Mouse (Mus musculus) left cerebral cortex, postnatal 25 days (tissue): Measurements from ENCODE around the gene Ssrp1. TPM values are rescaled to one million over a fixed set of nuclear protein-coding genes. Genes with fewer than 3 reads are reported as not detected.

ENCODE experiments used
- DNase-seq, 2 experiments: peaks; one replicate each; pipeline ENCODE4 v3.0.0; 2022; ENCODE audit warnings: low spot score in 2 of 2, mixed read lengths in 1 of 2
- intact Hi-C: fragments of 180-260 bp; cut with DNase I; formaldehyde crosslinking; loops from one replicate; pipeline ENCODE4 v1.15.1; 2025
- total RNA-seq, 2 experiments: library from RNA; stranded (reverse); gene quantifications; 2 replicates each; pipeline ENCODE4 v1.2.3; 2021

Gene Ssrp1
- total RNA-seq, 2 experiments from 2014 or later, result 93.4 to 99.9 TPM

DNA sequence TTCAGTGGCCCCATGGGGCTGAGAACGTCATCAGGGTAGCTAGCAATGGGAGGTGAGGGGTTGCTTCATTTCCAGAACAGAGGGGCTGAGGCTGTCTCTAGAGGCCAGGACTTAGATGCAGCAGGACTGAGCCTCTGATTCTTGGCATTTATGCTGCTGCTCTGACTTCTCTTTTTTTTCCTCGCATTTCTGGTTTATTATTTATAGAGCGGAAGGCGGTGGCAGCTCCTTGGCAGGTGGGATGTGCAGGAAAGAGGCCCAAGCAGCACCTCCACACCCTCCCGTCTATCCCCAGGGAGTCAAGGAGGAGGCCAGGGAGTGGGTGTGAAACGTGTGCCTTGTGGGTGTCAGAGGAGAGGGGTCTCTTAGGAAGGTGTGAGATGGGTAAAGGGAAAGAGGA is 6.0 kb upstream of the Ssrp1 start:
- peak in 1 of 2 experiments; percentile 55 for DNase-seq
- intact Hi-C loops, result loop anchor here (10.0 kb wide), 1 partner anchor 296 kb away; the partner anchor contains the start of gene Ypel4

DNA sequence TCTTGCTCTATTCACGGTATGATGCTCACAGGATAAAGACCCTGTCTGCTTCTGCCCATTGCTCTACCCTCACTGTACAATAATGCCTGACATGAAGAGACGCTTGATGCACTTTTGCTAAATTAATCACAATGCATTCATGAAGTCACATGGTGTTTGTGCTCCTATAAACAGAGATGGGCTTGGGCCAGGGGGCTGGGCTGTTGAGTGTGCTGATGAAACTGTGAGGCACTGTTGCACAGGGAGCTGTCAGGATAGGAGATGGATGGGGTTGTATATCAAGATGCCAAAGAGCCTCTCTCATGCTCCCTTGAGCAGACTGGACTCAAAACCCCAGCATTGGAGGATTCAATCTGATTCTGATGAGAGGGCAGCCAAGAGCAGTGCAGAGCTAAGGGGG is 3.9 kb upstream of the Ssrp1 start:
- intact Hi-C loops, result loop anchor here (10.0 kb wide), 1 partner anchor 298 kb away; the partner anchor contains the start of gene Ypel4
- DNase-seq, result no peak

DNA sequence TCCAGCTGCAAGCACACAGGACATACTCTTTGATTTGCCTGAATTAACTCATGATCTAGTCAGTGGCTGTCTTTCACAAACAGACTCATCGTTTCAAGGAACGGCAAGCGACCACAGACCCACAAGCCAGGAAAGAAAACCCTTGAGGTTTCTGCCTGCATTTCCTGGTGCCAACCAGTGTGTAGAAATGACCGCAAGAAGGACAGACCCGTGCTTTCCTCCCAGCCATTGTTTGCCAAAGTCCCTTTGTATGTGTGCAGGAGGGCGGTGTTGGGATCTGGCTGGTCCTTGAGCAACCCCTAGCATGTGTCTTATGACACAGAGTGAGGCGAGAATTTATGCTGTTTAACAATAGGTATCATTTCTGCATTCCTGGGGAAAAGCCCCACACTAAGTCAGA is 2.9 kb upstream of the Ssrp1 start:
- DNase-seq, result no peak
- intact Hi-C loops, result loop anchor here (10.0 kb wide), 1 partner anchor 299 kb away; the partner anchor contains the start of gene Ypel4

DNA sequence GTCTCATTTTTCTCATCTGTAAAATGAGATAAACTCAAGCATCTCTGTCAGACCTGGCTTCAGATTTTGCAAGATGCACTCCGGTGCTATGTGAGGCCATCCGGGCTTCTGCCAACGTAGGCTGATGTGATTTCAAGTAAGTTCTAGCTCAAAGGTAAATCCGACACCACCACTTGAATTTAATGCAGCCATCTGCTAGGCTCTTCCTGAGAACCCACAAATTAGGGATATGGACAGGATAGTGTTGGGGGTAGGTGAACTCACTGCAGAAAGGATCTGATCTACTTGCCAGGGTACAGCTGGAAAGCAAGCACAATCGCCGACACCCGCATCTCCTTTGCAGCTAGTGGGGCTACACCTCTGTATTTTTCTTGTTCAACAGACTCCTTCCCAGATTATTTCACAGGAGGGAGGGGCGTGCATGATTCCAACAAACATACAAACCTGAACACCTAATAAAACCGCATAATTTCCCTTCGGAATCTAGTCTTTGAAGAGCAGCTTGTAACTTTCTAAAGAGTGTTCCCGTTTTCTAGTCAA is 457 bp upstream of the Ssrp1 start:
- intact Hi-C loops, result loop anchor here (1.0 to 10.0 kb wide), 3 partner anchors 12 to 302 kb away; partner anchors contain the start of genes Timm10, Tnks1bp1 and Ypel4
- DNase-seq, result no peak

DNA sequence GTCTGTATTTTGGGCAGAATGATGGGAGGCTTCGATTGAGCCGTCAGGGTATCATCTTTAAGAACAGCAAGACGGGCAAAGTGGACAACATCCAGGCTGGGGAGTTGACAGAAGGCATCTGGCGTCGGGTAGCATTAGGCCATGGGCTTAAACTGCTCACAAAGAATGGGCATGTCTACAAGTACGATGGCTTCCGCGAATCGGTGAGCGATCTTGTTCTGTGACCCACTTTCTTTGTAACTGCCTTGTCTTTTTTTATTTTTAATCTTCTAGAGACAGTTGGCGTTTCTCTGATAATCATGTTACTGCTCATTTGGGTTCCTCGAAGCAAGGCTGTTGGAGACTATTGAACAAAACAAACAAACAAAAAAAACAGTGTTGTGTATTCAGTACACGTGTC is 1.3 kb downstream of the Ssrp1 start:
- intact Hi-C loops, result loop anchor here (10.0 kb wide), 1 partner anchor 304 kb away; the partner anchor contains the start of gene Ypel4
- no peak for DNase-seq

DNA sequence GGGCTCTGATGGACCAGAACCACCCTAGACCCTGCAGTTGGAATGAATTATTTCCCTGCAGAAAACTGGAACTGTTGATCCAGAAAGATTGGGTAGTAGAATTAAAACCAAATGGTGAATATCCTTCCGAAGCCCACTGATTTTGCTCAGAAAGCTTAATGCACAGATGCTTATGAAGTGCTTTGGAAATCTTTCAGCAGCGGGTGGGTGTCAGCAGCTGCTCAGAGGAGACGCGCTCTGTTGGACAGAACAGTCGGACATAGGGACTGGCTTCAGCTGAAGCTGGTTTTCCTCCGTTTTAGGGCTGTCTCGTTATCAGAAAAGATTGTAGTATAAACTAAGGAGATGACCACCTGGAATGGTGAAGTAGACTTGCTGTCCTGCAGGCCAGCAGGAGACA is 6.6 kb downstream of the Ssrp1 start:
- intact Hi-C loops, result no loop called here
- DNase-seq, result no peak

DNA sequence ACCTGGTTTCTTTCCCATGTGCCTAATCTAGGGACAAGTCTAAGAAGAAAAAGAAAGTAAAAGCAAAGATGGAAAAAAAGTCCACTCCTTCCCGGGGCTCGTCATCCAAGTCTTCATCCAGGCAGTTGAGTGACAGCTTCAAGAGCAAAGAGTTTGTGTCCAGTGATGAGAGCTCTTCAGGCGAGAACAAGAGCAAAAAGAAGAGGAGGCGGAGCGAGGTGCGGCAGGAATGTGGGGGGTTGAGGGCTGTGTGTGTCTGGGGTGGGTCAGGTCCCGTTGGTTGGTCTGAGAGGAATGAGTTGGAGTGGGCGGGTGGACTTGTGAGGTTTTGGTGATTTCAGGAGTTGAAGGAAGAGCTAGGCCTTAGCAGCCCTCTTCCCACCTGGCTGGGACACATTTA is 9.2 kb downstream of the Ssrp1 start:
- DNase-seq, result no peak
- intact Hi-C loops, result loop anchor here (5.0 kb wide), 2 partner anchors 159 to 329 kb away; partner anchors contain the start of genes Rtn4rl2 and Zdhhc5

DNA sequence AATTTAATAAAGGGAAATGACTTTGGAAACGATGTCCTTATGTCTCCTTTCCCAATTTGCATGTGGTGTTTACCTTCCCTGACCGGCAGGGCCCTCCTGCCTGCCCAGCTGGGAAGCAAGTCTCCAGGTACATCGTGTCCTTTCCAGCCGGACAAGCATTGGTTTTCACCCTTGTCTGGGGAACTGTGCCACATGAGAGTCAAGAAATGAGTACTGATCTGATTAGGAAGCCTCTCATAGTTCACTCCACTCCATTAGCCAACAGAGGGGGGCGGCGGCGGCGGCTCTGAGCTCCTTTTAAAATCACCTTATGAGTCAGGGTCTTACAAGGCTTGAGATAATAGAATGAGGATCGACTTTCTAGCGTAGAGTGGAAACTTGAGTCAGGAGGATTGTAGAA is 10.0 kb downstream of the Ssrp1 start:
- intact Hi-C loops, result loop anchor here (5.0 kb wide), 2 partner anchors 160 to 330 kb away; partner anchors contain the start of genes Rtn4rl2 and Zdhhc5

DNA sequence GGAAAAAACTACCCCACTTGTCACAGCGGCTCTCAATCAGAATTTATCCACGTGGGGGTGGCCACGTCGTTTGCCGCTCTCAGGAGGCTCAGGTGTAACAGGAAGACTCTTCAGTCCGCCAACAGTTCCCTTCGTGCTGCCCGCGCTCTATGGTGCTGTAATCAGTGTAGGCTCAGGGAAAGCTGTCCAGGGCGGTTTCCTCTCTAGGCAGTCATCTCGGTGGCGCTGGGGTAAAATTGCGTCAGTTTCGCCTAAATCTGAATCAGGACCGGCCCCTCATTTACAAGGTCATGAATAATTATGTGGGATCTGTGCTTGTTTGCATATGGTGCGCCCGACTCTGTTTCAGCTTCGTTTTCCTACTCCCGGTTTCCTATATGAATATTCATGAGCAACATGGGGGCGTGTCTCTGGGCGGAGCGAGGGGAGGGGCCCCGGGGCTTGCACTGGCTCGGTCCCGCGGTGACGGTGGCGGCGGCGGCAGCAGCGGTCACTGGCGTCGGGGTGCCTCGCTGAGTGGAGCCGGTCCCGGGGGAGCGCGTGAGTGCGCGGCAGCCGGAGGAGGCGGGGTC is 10.6 kb downstream of the Ssrp1 start, which contains the start of gene Tnks1bp1:
TSS of gene Tnks1bp1 (plus strand) at position 427 of the 572 bp plus-strand sequence.
- DNase-seq, result peak; percentile 94 to 97
- intact Hi-C loops, result loop anchor here (1.0 to 5.0 kb wide), 4 partner anchors 10 to 330 kb away; partner anchors contain the start of genes P2rx3, Rtn4rl2, Ssrp1 and Zdhhc5

More for the DNA sequence above, 10.0 kb downstream of the Ssrp1 start:
- no peak for DNase-seq

DNA sequence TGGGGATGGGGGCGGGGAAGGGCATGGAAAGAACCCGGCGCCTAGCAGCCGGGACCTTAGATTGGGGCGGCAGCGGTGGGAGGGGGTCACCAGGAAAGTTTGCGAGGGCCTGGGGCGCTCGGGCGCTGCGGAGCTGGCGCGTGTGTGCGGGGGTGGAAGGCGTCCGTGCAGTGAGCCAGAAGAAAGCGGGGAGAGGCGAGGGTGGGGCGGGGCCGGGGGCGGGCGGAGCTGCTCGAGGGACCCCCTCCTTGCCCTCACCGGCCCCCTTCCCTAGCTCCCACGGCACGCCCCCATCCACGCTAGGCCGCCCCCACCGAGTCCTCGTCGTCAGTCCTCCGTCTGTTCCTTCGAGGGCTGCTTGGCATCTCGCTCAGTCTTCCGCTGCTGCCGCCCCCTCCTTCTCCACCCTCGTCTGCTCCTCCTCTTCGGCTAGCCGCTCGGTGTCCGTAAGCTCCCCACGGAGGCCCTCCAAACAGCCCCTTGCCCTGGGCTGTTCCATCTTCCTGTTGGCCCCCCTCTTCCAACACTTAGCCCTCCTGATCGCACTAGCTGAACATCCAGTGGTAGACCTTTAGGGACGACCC is 11.2 kb downstream of the Ssrp1 start:
- peak; percentile 71 to 80 for DNase-seq
- intact Hi-C loops, result loop anchor here (1.0 to 5.0 kb wide), 4 partner anchors 11 to 331 kb away; partner anchors contain the start of genes P2rx3, Rtn4rl2, Ssrp1 and Zdhhc5

DNA sequence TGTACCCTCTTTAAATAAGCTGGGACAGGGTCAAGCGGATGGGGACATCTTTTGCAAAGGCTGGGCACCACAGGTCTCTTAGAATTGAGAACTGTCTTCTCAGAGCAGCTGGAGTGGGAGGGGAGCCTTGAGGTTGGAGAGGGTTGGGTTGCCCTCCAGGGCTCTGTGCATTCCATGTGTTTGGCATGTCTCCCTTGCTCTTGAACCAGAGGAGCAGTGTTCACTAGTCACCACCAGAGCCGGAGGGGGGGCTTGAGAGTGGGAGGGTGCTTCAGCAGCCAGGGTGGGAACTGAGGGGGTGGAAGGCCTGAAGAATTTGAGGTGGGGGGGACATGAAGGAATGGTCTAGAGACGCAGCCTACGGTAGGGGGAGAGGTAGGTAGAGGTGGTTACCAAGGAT is 12.2 kb downstream of the Ssrp1 start:
- no peak for DNase-seq
- intact Hi-C loops, result loop anchor here (5.0 kb wide), 2 partner anchors 162 to 332 kb away; partner anchors contain the start of genes Rtn4rl2 and Zdhhc5

DNA sequence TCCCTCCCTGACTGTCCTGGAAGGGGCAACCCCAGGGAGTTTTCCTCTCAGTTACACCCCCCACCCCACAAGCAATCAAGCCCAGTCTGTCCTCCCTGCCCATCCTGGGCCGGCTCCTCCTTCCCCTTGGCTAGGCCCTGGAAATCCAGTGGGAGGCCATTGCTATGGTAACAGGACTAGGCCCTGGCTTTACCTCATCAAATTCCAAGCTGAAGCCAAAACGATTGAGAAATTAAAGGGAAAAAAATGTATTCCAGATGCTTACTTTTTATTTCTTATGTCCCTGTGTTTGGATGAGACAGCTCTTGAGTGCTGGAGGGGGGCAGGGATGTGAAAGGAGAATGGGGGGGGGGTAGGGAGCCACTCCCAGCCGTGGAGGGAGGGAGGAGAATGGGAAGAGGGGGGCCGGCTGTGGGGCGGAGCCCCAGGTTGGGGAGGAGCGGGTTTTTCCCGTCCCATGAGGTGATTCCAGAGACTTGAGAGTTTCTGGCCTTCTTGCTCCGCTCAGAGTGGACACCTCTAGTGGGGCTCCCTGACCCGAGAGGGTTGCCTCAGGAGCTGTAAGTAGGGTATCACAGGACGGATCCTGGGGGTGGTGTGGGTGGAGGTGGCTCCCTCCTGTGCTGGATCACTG is 13.1 kb downstream of the Ssrp1 start:
- peak; percentile 44 to 73 for DNase-seq
- intact Hi-C loops, result no loop called here

DNA sequence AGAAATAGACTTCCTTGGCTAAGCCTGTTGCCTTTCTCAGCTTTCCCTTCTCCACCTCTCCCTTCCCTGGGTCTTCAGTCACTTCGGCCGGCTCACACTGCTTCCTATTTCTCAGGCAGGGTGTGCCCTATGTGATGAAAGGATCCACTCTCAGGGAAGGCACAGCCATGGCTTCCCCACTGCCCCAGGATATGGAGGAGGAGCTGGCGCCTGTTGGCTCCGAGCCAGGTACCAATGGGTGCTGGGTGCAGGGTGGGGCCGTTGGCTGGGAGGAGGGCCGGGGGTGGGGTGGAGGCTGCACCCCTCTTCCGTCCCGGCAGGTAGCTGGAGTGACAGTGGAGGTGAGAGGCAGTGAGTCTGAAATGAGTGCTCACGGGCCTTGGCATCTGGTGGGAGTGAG is 13.7 kb downstream of the Ssrp1 start:
- DNase-seq, result peak in 1 of 2 experiments; percentile 27
- intact Hi-C loops, result no loop called here

DNA sequence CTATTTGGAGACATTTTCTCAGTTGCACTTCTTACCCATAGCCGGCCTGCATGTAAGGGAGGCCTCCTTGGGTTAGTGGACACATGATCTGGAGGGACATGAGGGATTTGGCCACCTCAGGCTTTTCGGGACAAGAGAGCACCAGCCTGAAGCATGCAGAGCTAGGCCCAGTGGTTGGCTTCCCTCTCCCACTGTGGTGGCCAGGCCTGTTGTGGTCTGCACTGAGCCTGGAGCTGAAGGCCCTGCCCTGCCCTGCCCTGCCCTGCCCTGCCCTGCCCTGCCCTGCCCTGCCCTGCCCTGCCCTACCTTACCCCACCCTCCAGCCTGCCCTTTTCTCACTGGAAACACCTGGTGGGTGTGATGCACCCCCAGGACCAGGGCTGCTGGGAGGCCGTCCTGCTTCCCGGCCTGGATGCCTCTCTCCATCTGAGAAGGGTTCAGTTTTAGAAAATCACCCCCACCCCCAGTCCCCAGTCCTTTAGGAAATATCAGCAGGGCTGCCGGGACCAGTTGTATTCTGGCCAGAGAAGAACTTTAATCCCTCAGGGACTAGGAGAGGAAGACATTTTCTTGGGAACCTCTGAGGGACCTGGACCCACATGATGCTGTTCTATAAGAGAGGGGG is 16.3 kb downstream of the Ssrp1 start:
- intact Hi-C loops, result no loop called here
- no peak for DNase-seq

DNA sequence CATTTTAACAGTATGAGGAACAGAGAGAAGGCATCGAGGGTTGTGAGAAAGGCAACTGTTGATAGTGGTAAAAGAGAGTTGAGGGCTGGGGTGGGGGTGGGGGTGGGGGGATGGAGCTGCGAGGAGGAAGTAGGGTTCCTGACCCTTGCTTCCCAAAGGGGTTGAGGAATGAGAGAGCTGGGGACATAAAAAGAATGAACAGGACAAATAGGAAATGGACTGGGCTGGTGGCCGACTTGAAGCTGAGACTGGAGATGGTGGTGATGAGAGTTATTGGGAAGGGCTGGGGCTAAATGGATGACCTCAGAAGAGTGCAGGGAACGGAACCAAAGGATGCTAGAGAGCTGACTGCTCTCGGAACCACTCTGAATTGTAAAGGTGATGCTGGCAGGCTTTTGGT is 19.7 kb downstream of the Ssrp1 start:
- DNase-seq, result no peak
- intact Hi-C loops, result no loop called here

DNA sequence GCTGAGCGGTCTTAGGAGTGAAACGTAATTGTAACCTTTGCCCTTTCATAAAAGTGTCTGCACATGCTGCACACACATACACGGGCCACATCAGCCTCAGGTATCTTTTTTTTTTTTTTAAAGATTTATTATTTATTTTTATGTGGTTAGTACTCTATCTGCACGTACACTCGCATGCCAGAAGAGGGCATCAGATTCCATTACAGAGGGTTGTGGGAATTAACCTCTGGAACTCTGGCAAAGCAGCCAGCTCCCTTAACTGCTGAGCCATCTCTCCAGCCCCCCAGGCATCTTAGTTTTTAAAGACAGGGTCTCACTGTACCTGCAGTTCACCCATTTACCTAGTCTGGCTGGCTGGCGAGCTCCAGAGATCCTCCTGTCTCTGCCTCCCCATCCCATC is 22.6 kb downstream of the Ssrp1 start:
- no peak for DNase-seq
- intact Hi-C loops, result no loop called here

DNA sequence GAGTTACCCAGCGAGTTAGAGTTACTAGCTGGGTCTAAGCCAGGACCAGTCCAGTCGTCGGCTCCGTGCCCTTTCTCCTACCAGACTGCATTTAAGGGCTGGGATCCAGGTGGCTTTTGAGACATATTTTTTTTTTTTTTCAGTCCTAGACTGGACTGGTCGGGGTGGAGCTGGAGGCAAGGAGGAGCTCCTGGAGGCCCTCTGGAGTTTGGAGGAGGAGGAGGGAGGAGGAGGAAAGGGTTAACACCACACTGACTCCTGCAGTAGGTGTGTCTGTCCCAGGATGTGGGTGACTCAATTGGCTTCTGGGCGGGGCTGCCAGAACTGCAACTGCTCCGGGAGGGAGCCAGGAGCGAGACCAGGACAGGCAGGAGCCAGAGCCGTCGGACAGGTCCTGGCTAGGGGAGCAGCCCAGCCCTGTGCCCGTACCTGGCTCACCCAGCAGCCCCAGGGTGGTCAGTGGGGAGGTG is 23.6 kb downstream of the Ssrp1 start:
- intact Hi-C loops, result no loop called here
- DNase-seq, result no peak

DNA sequence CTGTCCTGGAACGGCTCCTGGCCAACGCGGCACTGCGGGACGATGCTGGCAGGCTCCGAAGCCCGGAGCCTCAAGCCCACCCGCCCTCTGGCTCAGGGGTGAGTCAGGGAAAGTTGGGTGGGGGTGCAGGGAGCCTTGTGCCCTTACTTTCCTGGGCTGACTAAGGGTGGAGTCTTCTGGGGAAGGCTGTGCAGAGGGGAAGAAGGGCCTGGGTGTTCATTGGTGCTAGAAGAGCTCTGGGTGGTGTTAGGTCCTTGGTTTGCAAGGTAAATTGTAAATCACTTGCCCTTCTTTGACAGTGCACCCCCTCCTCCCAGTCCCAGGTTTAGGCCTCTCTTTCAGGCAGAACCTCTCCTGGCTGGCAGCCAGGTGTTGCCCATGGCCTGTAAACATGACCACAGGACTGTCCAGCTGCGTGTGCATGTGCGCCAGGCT is 24.1 kb downstream of the Ssrp1 start:
- no peak for DNase-seq
- intact Hi-C loops, result no loop called here

DNA sequence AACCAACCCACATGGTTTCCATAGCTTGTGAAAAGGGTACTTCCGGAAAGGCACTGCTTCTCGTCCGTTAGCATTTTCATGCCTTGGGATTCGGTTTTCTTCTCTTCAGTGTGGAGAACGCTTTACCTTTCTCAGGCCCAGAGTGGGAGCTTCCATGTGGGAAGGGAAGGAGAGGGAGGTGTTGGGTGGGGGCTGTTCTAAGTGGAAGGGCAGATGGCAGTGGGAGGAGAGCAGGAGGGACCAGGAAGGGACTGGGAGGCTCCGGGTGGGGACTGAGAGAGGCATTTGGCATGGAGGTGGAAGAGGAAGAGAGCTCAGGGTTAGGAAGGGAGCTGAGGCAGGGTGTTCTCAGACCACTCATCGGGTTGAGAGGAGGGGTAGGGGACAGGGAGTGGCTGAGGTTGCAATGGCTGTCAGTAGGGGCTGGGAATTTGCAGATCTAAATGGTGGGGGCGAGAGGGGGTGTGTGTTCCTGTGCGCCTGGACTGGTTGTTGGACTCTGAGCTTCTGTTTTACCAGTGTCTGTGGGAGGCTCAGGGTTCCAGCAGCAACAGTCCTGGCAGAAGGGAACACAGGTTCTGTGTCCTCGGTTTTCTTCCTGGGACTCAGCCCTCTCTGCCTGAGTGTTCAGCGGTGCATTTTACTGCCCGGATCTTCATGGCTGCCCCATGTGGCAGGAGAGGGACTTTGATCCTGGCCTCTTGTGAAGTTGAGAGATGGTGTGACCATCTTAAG is 28.3 kb downstream of the Ssrp1 start:
- peak; percentile 34 to 81 for DNase-seq
- intact Hi-C loops, result loop anchor here (1.0 kb wide), 1 partner anchor 17 kb away; the partner anchor contains the start of gene Tnks1bp1
